Mouse (Mus musculus) large intestine, adult 2 months (tissue): ENCODE results near the gene Olfr938. TPM values are rescaled to one million over a fixed set of nuclear protein-coding genes. Genes with fewer than 3 reads are reported as not detected.

ENCODE experiments used
- DNase-seq: peaks from one replicate; pipeline ENCODE4 v3.0.0-alpha.2; 2012; ENCODE audit warnings: low read depth, low spot score
- WGBS: fragments of 180-500 bp; shearing (Covaris S2); methylation state at CpG from one replicate; pipeline ENCODE4 v1.1.7; 2018; 5-methylcytosine and 5-hydroxymethylcytosine counted together
- polyA plus RNA-seq: library from polyadenylated mRNA; depleted of rRNA; stranded (reverse); fragments of >200 nt; gene quantifications from 2 replicates; pipeline ENCODE4 v1.2.3, GENCODE M21; 2012; rRNA removed

The Olfr938 gene
- polyA plus RNA-seq = not detected in 2 replicates

- WGBS = 85% methylated on average over 2 of the region's 2 CpGs
- no peak for DNase-seq
These were observed at the start of gene Olfr938 for GRCm38 (mm10) chr9:39078787-39079186. Gene Olfr938 (minus strand): TSS chr9:39078887.

- no peak for DNase-seq
These were observed 49.1 kb upstream of the Olfr938 start, which contains the start of gene Olfr27 for GRCm38 (mm10) chr9:39127831-39128230. Gene Olfr27 (plus strand): TSS chr9:39128131.

GRCm38 (mm10) chr9:39127326-39127725 is 48.6 kb upstream of the Olfr938 start:
- no peak for DNase-seq
- WGBS = 91% methylated on average over 1 of the region's 1 CpGs

- DNase-seq = no peak
- WGBS = 69% methylated on average over 1 of the region's 1 CpGs
These were observed 13.8 kb downstream of the Olfr938 start, which contains the start of gene Olfr937 for GRCm38 (mm10) chr9:39064851-39065250. Gene Olfr937 (minus strand): TSS chr9:39064951.

Other genes starting within 250 kb of the Olfr938 start
- gene Olfr924, start 234.4 kb downstream of the Olfr938 start, polyA plus RNA-seq = not detected in 2 replicates
- gene Olfr26, start 223.8 kb downstream of the Olfr938 start, polyA plus RNA-seq = not detected in 2 replicates
- not detected in 2 replicates for gene Olfr926, start 201.8 kb downstream of the Olfr938 start, polyA plus RNA-seq
- gene Olfr930, start 149.1 kb downstream of the Olfr938 start, polyA plus RNA-seq = not detected in 2 replicates
- gene Olfr933, start 106.6 kb downstream of the Olfr938 start, polyA plus RNA-seq = not detected in 2 replicates
- not detected in 2 replicates for gene Olfr934, start 90.6 kb downstream of the Olfr938 start, polyA plus RNA-seq
- gene Olfr935, start 79.2 kb downstream of the Olfr938 start, polyA plus RNA-seq = not detected in 2 replicates
- not detected in 2 replicates for gene Olfr146, start 55.5 kb downstream of the Olfr938 start, polyA plus RNA-seq
- gene Olfr937, start 13.9 kb downstream of the Olfr938 start, polyA plus RNA-seq = not detected in 2 replicates
- gene Olfr27, start 49.2 kb upstream of the Olfr938 start, polyA plus RNA-seq = not detected in 2 replicates
- not detected in 2 replicates for gene Olfr943, start 87.4 kb upstream of the Olfr938 start, polyA plus RNA-seq
- not detected in 2 replicates for gene Olfr944, start 123.0 kb upstream of the Olfr938 start, polyA plus RNA-seq
- not detected in 2 replicates for gene Olfr1537, start 171.1 kb upstream of the Olfr938 start, polyA plus RNA-seq
- gene Olfr945, start 197.9 kb upstream of the Olfr938 start, polyA plus RNA-seq = not detected in 2 replicates
- not detected in 2 replicates for gene Olfr948, start 247.2 kb upstream of the Olfr938 start, polyA plus RNA-seq